ENCODE assay signal across 11 mouse cellular contexts in the genomic region with DNA sequence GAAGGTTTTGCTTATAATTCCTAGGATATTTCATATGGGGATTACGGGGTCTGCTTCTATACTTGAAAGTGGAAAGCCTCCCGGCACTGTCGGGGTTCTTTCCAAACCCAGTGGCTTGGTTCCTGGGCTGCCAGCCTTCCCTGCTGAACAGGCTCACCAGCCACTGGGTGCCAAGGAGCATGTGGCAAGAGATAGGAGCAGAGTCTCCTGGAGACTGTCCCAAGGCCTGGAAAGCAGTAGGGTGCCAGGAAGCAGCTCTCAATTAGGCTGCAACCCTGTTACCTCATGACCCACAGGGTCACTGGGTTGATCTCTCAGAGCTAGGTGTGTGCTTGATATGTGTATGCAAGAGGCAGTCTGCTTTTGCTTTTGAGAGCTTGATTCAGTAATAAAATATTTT. TPM values are rescaled to one million over a fixed set of nuclear protein-coding genes. Genes with fewer than 3 reads are reported as not detected.
A peak's percentile ranks its signal among the peaks of the same experiment; 100 is the strongest.
DNase-seq lines count a peak whose midpoint lies in the region; ATAC-seq lines count a peak whose summit lies in the region.
"Had no signal": no experiment of that assay in that cellular context is flagged by ENCODE, and none has a peak within 500 bp of the region (broad histone marks: within the 10 kb centered on the region; RNA-seq: fewer than 3 reads in every experiment).

No protein-coding gene starts in this region.

- 0 out of 2 replicates have a peak overlapping the region, but pooled peaks have one; percentile 22 for H3K27ac ChIP-seq in forebrain, embryonic 16.5 days (ENCODE audit: low read length)
- no peak overlapping the region for H3K27ac ChIP-seq in forebrain, embryonic 13.5 days
- H3K27ac ChIP-seq in lung, embryonic 15.5 days = 0 out of 2 replicates have a peak overlapping the region, but pooled peaks have one; percentile 20
- H3K27ac ChIP-seq: hindbrain, embryonic 12.5 days; limb, embryonic 13.5 days had no signal

- no peak overlapping the region for H3K4me3 ChIP-seq in forebrain, embryonic 16.5 days (replicated peaks; ENCODE audit: low read length)
- no peak overlapping the region for H3K4me3 ChIP-seq in forebrain, embryonic 13.5 days
- H3K4me3 ChIP-seq in lung, embryonic 15.5 days = no peak overlapping the region
- H3K4me3 ChIP-seq: hindbrain, embryonic 12.5 days; kidney, embryonic 15.5 days; limb, embryonic 13.5 days had no signal

- no peaks in the 10 kb centered on the region for H3K36me3 ChIP-seq in forebrain, embryonic 16.5 days (ENCODE audit: control insufficient read depth, insufficient read depth)
- no peaks in the 10 kb centered on the region for H3K36me3 ChIP-seq in forebrain, embryonic 13.5 days (ENCODE audit: poor library complexity, severe bottlenecking)
- no peaks in the 10 kb centered on the region for H3K36me3 ChIP-seq in lung, embryonic 15.5 days
- H3K36me3 ChIP-seq: hindbrain, embryonic 12.5 days; kidney, embryonic 15.5 days; limb, embryonic 13.5 days had no signal

- no peak for ATAC-seq in forebrain, embryonic 16.5 days
- ATAC-seq in forebrain, embryonic 13.5 days = no peak
- ATAC-seq in lung, embryonic 15.5 days (ENCODE audit: borderline replicate concordance, extremely low read depth, low FRiP score, low TSS enrichment) = no peak

- H3K4me1 ChIP-seq in forebrain, embryonic 16.5 days (replicated peaks; ENCODE audit: control insufficient read depth, insufficient read depth, low read length) = peaks cover 25% of the 10 kb centered on the region
- H3K4me1 ChIP-seq in forebrain, embryonic 13.5 days = peaks cover 33% of the 10 kb centered on the region
- peaks cover 20% of the 10 kb centered on the region for H3K4me1 ChIP-seq in lung, embryonic 15.5 days

- no peak for DNase-seq in lung, postnatal 14 days
- DNase-seq in adrenal gland, postnatal 14 days = peak; percentile 86
- DNase-seq in gastrocnemius, postnatal 25 days = peak; percentile 63
- no peak for DNase-seq in frontal cortex, postnatal 14 days (ENCODE audit: low spot score in 2 of 2)
- DNase-seq: thymus, adult 2 months had no signal

- no peaks in the 10 kb centered on the region for H3K27me3 ChIP-seq in forebrain, embryonic 16.5 days (replicated peaks; ENCODE audit: control insufficient read depth, insufficient read depth, low read length)
- 0 out of 2 replicates have a peak, but pooled peaks cover 2% of the 10 kb centered on the region for H3K27me3 ChIP-seq in forebrain, embryonic 13.5 days
- no peaks in the 10 kb centered on the region for H3K27me3 ChIP-seq in lung, embryonic 15.5 days
- H3K27me3 ChIP-seq: hindbrain, embryonic 12.5 days; kidney, embryonic 15.5 days; limb, embryonic 13.5 days had no signal

- H3K9me3 ChIP-seq in forebrain, embryonic 16.5 days (ENCODE audit: control insufficient read depth, low read length) = no peaks in the 10 kb centered on the region
- H3K9me3 ChIP-seq in forebrain, embryonic 13.5 days (replicated peaks) = no peaks in the 10 kb centered on the region
- H3K9me3 ChIP-seq in lung, embryonic 15.5 days = no peaks in the 10 kb centered on the region
- H3K9me3 ChIP-seq: hindbrain, embryonic 12.5 days; limb, embryonic 13.5 days had no signal

- H3K4me2 ChIP-seq in forebrain, embryonic 16.5 days (ENCODE audit: low read length) = no peak overlapping the region
- no peak overlapping the region for H3K4me2 ChIP-seq in forebrain, embryonic 13.5 days
- H3K4me2 ChIP-seq in lung, embryonic 15.5 days = no peak overlapping the region
- H3K4me2 ChIP-seq: hindbrain, embryonic 12.5 days; limb, embryonic 13.5 days had no signal

- 71% methylated on average over 3 of the region's 3 CpGs for WGBS in forebrain, embryonic 16.5 days
- WGBS in forebrain, embryonic 13.5 days = 85% methylated on average over 3 of the region's 3 CpGs
- WGBS in lung, embryonic 15.5 days = 81% methylated on average over 3 of the region's 3 CpGs

- H3K9ac ChIP-seq in forebrain, embryonic 16.5 days (replicated peaks; ENCODE audit: low read depth, low read length) = no peak overlapping the region
- no peak overlapping the region for H3K9ac ChIP-seq in forebrain, embryonic 13.5 days
- no peak overlapping the region for H3K9ac ChIP-seq in lung, embryonic 15.5 days
- H3K9ac ChIP-seq: hindbrain, embryonic 12.5 days; kidney, embryonic 15.5 days; limb, embryonic 13.5 days had no signal

RNA-seq across cellular contexts. Expression of gene Spop, which starts 1.3 kb away (rescaled TPM):
- 252 and 265 TPM in 2 replicates for polyA plus RNA-seq in forebrain, embryonic 16.5 days (2015; fragmentation: Nextera tagmentation; extraction: Ambion mirVana)
- 175 and 178 TPM in 2 replicates for polyA plus RNA-seq in forebrain, embryonic 13.5 days (2015; fragmentation: Nextera tagmentation; extraction: Ambion mirVana)
- 147 and 157 TPM in 2 replicates for polyA plus RNA-seq in lung, embryonic 15.5 days (2015; fragmentation: Nextera tagmentation; extraction: Ambion mirVana)
- total RNA-seq in adrenal gland, postnatal 14 days (2021) = 110 and 123 TPM in 2 replicates
- 100 to 1,000 TPM; 176 to 216 TPM for total RNA-seq in gastrocnemius, postnatal 25 days (2021)

RNA-seq across cellular contexts. Expression of gene Slc35b1, which starts 28.1 kb away (rescaled TPM):
- polyA plus RNA-seq in forebrain, embryonic 16.5 days (2015; fragmentation: Nextera tagmentation; extraction: Ambion mirVana) = 152 and 154 TPM in 2 replicates
- 135 and 140 TPM in 2 replicates for polyA plus RNA-seq in forebrain, embryonic 13.5 days (2015; fragmentation: Nextera tagmentation; extraction: Ambion mirVana)
- polyA plus RNA-seq in lung, embryonic 15.5 days (2015; fragmentation: Nextera tagmentation; extraction: Ambion mirVana) = 100 and 102 TPM in 2 replicates
- total RNA-seq in adrenal gland, postnatal 14 days (2021) = 51.0 and 62.2 TPM in 2 replicates
- total RNA-seq in gastrocnemius, postnatal 25 days (2021) = 10 to 100 TPM; 38.8 to 40.7 TPM

Comparison
In these comparisons a context has a peak if more than half of its experiments do, and no peak if none do; other contexts are left out.
1. DNase-seq: peak in adrenal gland, postnatal 14 days (single experiment) and gastrocnemius, postnatal 25 days (single experiment); none in lung, postnatal 14 days (single experiment) and frontal cortex, postnatal 14 days (0 of 2).